Mouse (Mus musculus): ENCODE measurements at regions not wholly inside any gene's neighbourhood (a gene's known extent, or its start where the extent isn't known, plus 50 kb on each side); places are given as distances from the start of the nearest gene placed in this dataset.

GRCm38 (mm10) chr15:37061501-37061900 is 53.9 kb upstream of the Zfp706 start:
- TF ChIP-seq EP300 (IDR thresholded peaks at IDR 0.05; ENCODE audit: low read depth) (no peak), CTCF (IDR thresholded peaks at IDR 0.05; ENCODE audit: low read depth) (no peak)
- no peak overlapping the region for H3K4me2 ChIP-seq (ENCODE audit: low read depth, low read length)
- H3K4me3 ChIP-seq (ENCODE audit: low read depth, low read length): no peak overlapping the region

GRCm38 (mm10) chr15:37060831-37061230 is 53.3 kb upstream of the Zfp706 start:
- TF ChIP-seq CTCF (IDR thresholded peaks at IDR 0.05; ENCODE audit: low read depth) (no peak), EP300 (IDR thresholded peaks at IDR 0.05; ENCODE audit: low read depth) (no peak)
- Histone ChIP-seq H3K27me3 (ENCODE audit: control insufficient read depth, insufficient read depth, low read length) (no peaks in the 10 kb centered on the region), H3K9ac (replicated peaks; ENCODE audit: low read depth, low read length) (no peak overlapping the region), H3K27ac (ENCODE audit: low read depth) (no peak overlapping the region), H3K9me3 (replicated peaks; ENCODE audit: control insufficient read depth, low read length) (0 out of 2 replicates have a peak, but pooled peaks cover 3% of the 10 kb centered on the region), H3K4me1 (ENCODE audit: control insufficient read depth, insufficient read depth) (no peaks in the 10 kb centered on the region), H3K4me3 (ENCODE audit: low read depth, low read length) (no peak overlapping the region), H3K36me3 (replicated peaks; ENCODE audit: control insufficient read depth, insufficient read depth, low read length) (no peaks in the 10 kb centered on the region), H3K4me2 (ENCODE audit: low read depth, low read length) (no peak overlapping the region)
- DNase-seq (ENCODE audit: low spot score) (no peak), ATAC-seq (ENCODE audit: insufficient read depth, low read depth) (no peak)
- WGBS: 83% methylated on average over 6 of the region's 6 CpGs

More at GRCm38 (mm10) chr15:37061501-37061900, 53.9 kb upstream of the Zfp706 start:
- WGBS: 87% methylated on average over 6 of the region's 6 CpGs
- no peaks in the 10 kb centered on the region for H3K27me3 ChIP-seq (ENCODE audit: control insufficient read depth, insufficient read depth, low read length)
- H3K36me3 ChIP-seq (replicated peaks; ENCODE audit: control insufficient read depth, insufficient read depth, low read length): no peaks in the 10 kb centered on the region
- H3K9me3 ChIP-seq (replicated peaks; ENCODE audit: control insufficient read depth, low read length): 0 out of 2 replicates have a peak, but pooled peaks cover 1% of the 10 kb centered on the region
- H3K27ac ChIP-seq (ENCODE audit: low read depth): no peak overlapping the region
- no peak overlapping the region for H3K9ac ChIP-seq (replicated peaks; ENCODE audit: low read depth, low read length)
- H3K4me1 ChIP-seq (ENCODE audit: control insufficient read depth, insufficient read depth): no peaks in the 10 kb centered on the region
- no peak for DNase-seq (ENCODE audit: low spot score)
- ATAC-seq (ENCODE audit: insufficient read depth, low read depth): no peak

Data from heart, postnatal 0 days (tissue).